Mouse (Mus musculus) lung, adult 18-20 months (tissue): ENCODE data around the gene Lmntd1.
A peak's percentile ranks its signal among the peaks of the same experiment; 100 is the strongest.

Source experiments
- DNase-seq, 2 experiments: peaks; one replicate each; pipeline ENCODE4 v3.0.0; 2022; ENCODE audit warnings: mixed read lengths in 2 of 2

Gene Lmntd1

GRCm38 (mm10) chr6:145614219-145614618 lies at the start of gene Lmntd1:
Gene Lmntd1 (minus strand): TSS chr6:145614319.
- DNase-seq, result peak in 1 of 2 experiments; percentile 31

GRCm38 (mm10) chr6:145660943-145661342 lies 46.8 kb upstream of the Lmntd1 start:
- DNase-seq, result no peak

GRCm38 (mm10) chr6:145659116-145659515 lies 45.0 kb upstream of the Lmntd1 start:
- DNase-seq, result no peak

- no peak for DNase-seq
These were observed 42.8 kb upstream of the Lmntd1 start for GRCm38 (mm10) chr6:145656740-145657591.

GRCm38 (mm10) chr6:145655678-145656077 lies 41.6 kb upstream of the Lmntd1 start:
- DNase-seq, result no peak

GRCm38 (mm10) chr6:145654062-145654836 lies 40.1 kb upstream of the Lmntd1 start:
- DNase-seq, result no peak

GRCm38 (mm10) chr6:145653626-145654025 lies 39.5 kb upstream of the Lmntd1 start:
- no peak for DNase-seq

GRCm38 (mm10) chr6:145652986-145653385 lies 38.9 kb upstream of the Lmntd1 start:
- DNase-seq, result no peak

- no peak for DNase-seq
These were observed 37.9 kb upstream of the Lmntd1 start for GRCm38 (mm10) chr6:145651976-145652375.

- DNase-seq, result no peak
These were observed 26.9 kb upstream of the Lmntd1 start for GRCm38 (mm10) chr6:145640971-145641506.

GRCm38 (mm10) chr6:145638248-145638647 lies 24.1 kb upstream of the Lmntd1 start:
- DNase-seq, result peak; percentile 14 to 45

GRCm38 (mm10) chr6:145636682-145637081 lies 22.6 kb upstream of the Lmntd1 start:
- DNase-seq, result no peak

- DNase-seq, result no peak
These were observed 20.3 kb upstream of the Lmntd1 start for GRCm38 (mm10) chr6:145634454-145634853.

- peak; percentile 14 to 26 for DNase-seq
These were observed 16.1 kb upstream of the Lmntd1 start for GRCm38 (mm10) chr6:145630269-145630668.

- DNase-seq, result no peak
These were observed 9.0 kb upstream of the Lmntd1 start for GRCm38 (mm10) chr6:145623141-145623540.

GRCm38 (mm10) chr6:145616402-145617229 lies 2.5 kb upstream of the Lmntd1 start:
- no peak for DNase-seq

- no peak for DNase-seq
These were observed 1.6 kb upstream of the Lmntd1 start, which contains the start of gene Tuba3b for GRCm38 (mm10) chr6:145615666-145616210. Gene Tuba3b (plus strand): TSS chr6:145615757.

GRCm38 (mm10) chr6:145612611-145613010 lies 1.5 kb downstream of the Lmntd1 start:
- no peak for DNase-seq

- no peak for DNase-seq
These were observed 3.2 kb downstream of the Lmntd1 start for GRCm38 (mm10) chr6:145610901-145611300.

GRCm38 (mm10) chr6:145608693-145609092 lies 5.4 kb downstream of the Lmntd1 start:
- no peak for DNase-seq

- DNase-seq, result no peak
These were observed 6.4 kb downstream of the Lmntd1 start for GRCm38 (mm10) chr6:145607746-145608145.

GRCm38 (mm10) chr6:145605203-145605602 lies 8.9 kb downstream of the Lmntd1 start:
- no peak for DNase-seq
